Mouse (Mus musculus): ENCODE measurements around the gene S100a2. TPM values are rescaled to one million over a fixed set of nuclear protein-coding genes. Genes with fewer than 3 reads are reported as not detected.

Gene S100a2
- not detected in 2 replicates for total RNA-seq (2017)

DNA sequence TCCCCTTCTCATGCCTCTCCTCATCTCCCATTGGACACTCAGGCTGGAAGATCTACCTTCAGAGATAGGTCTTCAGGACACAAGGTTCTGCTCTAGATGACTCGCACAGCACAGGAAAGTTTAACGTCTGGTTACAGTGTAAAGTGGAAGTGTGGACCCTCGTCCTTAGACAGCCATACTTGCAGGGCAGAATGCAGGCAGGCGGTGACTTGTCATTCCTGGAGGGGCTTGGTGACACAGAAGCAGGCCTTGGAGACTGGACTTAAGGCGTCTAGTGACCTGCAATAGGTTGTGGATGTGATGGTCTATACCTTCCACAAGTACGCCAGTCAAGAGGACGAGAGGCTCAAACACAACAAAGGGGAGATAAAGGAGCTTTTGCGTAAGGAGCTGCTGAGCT, at the start of gene S100a2:
Gene S100a2, plus strand, starts transcription at position 301 of the 400 bp plus-strand sequence.
- no peak for ATAC-seq (replicated peaks; ENCODE audit: low read depth, poor library complexity, severe bottlenecking)

DNA sequence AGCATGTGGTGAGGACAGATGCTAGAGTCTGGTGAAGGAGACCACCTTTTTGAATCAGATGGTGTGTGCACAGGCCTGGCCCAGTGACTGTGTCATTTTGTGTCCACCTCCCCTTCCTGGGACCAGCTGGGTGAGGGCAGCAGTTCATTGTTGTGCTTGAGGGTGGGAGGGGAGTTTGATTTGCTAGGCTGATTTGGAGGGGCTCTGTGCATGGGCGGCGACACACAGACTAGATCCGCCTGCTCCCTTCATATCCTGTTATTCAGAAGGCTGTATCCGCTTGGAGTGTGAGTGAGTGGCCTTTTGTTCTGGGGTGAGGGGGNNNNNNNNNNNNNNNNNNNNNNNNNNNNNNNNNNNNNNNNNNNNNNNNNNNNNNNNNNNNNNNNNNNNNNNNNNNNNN, 49.1 kb upstream of the S100a2 start:
- no peak for ATAC-seq (replicated peaks; ENCODE audit: low read depth, poor library complexity, severe bottlenecking)

DNA sequence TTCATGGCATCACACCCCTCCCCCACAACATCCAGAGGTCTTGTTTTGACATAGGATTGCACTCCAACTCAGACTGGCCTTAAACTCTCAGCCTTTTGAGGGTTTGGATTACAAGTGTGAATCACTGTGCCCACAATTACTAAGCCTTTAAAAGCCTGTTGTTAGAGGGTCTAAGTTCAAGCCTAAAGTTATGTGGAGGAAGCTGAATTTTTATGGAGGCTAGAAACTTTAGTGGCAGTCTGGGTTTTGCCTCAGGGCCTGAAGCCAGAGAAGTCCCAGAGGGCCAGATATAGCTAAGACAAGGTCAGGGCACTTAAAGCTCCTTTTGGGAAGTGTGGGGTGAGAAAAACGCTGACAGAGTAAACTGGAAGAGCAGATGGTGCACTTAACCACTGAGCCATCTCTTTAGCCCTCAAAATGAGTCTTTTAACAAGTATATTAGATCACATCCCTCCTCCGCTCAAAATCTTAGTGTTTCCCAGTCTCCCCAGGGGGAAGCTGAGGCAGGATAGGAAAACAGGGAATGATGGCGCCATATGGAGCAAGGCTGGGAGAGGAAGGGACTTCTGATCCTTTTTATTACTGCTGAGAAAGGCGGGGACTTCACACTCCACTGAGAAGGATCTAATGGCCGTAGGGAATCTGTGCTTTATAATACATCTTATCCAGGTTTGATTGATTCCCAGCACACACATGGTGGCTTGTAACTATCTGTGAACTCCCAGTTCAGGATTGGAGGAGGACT, 40.2 kb upstream of the S100a2 start:
- no peak for ATAC-seq (replicated peaks; ENCODE audit: low read depth, poor library complexity, severe bottlenecking)

DNA sequence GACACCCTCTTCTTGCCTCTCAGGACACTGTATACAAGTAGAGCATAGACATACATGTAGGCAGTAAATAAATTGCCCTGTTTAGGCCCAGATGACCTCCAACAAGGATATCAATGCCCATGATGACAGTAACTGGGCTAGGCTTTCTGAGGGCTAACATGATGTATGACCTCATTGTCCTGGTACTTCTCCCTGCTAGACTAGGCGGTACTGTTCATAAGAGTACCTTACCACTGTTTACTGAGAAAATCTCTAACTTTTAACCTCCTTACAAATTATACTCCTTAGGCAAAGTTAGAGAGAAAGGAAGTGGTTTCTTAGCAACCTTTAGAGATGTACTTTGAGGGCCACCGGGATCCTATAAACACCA, 39.6 kb upstream of the S100a2 start:
- ATAC-seq (replicated peaks; ENCODE audit: low read depth, poor library complexity, severe bottlenecking), result no peak

DNA sequence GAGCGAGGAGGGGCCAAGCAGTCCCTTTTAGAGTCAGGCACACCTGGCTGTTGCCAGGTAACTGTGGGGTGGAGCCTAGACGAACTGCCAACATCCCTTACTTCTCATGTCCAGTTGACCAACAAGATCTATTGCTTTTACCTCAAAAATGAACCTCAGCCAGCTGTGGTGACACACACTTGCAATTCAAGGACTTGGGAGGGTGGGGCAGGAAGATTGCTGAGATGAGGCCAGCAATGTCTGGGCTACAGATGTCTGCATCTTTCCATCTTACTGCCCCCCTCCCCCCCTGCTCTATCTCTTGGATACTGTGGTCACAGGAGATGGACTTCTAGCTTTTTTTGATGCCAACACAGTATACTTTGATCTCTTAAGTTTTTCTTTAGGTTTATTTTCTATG, 37.8 kb upstream of the S100a2 start:
- ATAC-seq (replicated peaks; ENCODE audit: low read depth, poor library complexity, severe bottlenecking), result no peak

DNA sequence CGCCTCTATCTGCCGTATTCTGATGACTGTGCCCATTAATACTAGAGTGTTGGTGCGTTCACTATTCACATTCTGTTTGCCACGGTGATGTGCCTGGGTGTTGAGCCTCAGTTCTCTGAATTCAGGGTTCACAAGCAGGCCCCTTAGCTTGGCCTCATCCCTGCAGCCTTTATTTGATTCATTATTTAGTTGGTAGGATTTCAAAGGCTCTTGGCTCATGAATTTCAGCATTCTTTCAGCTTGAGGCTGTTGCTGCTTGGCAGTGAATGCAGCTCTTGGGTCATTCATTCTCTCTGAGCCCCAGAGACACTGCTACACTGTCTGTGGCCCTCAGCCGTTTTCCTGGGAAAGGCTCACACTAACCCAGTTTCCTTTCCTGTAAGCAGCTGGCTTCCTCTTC, 34.1 kb upstream of the S100a2 start:
- no peak for ATAC-seq (replicated peaks; ENCODE audit: low read depth, poor library complexity, severe bottlenecking)

DNA sequence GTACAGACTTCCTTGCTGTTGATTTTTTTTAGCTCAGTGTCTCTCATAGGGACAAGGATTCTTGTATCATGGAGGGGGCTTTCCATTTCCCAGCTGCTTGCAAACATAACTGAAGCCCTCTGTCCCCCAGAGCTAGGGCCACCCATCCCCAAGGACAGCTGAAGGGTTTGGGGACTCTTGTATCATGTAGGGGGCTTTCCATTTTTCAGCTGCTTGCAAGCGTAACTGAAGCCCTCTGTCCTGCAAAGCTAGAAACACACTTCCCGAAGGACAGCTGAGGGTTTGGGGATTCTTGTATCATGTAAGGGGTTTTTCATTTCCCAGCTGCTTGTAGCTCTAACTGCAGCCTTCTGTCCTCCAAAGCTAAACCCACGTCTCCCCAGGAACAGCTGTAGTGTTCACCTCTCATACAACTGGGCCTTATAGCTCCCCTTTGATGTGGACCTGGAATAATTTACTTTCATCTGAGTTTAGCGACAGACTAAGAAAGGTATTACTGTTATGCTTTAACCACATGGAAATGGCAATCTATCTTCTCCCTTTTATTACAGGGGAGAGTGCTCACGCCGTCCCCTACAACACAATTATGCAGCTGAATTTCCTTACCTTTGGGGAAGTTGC, 29.9 kb upstream of the S100a2 start, which contains the start of gene S100a3:
Gene S100a3, plus strand, starts transcription at position 571 of the 621 bp plus-strand sequence.
- ATAC-seq (replicated peaks; ENCODE audit: low read depth, poor library complexity, severe bottlenecking), result no peak

DNA sequence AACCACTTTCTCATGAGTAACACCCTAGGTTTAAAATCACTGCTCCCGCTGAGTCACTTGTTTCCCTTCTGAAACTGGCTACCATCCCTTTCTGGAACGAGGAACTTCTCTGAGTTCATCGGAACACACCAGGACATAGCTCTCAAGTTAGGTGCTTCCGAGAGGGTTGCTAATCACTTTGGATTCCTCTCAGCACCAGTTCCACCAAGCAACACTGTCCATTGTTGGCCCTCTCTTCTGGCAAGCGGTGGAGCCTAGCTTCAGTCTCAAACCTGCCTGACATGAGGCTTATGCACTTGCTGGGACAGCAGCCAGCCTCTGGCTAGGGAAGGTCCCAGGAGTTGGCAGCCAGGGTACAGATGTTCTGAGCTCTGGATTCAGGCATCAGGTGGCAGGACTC, 15.4 kb upstream of the S100a2 start:
- ATAC-seq (replicated peaks; ENCODE audit: low read depth, poor library complexity, severe bottlenecking), result no peak

DNA sequence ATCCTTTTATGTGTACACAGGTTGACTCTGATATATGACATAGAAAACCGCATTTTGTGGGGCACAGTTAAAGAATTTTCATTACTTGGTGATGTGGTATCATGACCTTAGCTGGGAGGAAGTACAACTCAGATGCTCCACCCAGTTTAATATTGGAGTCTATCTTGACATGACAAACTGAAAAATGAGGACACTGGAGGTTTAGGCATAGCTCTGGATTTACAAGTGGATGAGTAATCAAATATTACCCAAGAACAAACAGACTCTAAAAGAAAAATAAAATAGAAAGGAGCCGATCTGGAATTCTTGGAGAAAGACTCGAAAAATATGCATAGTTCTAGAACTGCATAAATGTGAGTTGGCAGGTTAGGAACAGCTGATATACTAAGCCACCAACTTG, 14.7 kb upstream of the S100a2 start:
- no peak for ATAC-seq (replicated peaks; ENCODE audit: low read depth, poor library complexity, severe bottlenecking)

DNA sequence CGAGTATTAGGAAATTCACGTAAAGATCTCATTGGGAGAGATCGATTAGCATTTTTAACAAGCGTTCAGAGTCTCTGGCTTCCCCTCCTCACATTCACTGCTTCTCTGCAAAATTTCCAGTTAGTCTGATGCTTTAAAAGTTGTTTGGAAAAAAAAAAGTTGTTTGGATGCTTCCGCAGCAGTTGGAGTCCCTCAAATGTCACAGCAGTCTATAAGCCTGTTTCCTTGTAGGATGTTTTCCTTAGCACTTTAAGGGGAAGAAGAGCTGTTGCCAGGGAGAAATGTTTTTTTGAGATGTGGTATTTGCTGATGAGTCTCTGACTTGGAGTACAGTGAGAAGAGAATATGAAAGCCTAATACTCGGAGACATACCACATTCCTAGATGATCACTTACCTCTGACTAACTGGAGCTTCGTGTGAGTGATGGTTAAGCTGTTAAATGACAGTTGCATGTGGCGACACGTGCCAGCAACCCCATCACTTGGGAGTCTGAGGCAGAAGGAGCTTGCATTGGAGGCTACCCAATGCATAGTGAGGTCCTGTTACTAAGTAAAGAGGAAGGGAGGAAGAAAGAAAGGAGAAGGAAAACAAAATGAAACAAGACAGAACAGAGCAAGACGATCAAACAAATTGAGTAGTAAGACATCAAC, 13.6 kb upstream of the S100a2 start:
- ATAC-seq (replicated peaks; ENCODE audit: low read depth, poor library complexity, severe bottlenecking), result no peak

DNA sequence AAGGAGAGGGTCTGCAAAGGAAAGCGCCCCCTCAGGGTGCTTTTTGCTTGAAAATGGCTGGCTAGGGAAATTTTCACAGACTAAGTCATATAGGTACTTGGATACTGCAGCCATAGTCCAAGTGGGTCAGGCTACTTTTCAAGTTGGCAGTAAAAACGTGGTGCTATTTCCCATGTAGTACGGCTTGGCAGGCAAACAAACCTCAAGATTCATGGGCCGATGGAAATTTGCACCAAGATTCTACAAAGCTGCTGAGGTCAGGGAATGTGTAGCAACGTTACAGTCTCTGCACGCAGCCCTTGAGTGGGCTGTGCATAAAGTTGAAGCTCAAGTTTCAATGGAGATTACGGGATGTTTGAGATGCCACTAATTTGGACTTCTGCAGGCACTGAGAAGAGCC, 10.6 kb upstream of the S100a2 start:
- no peak for ATAC-seq (replicated peaks; ENCODE audit: low read depth, poor library complexity, severe bottlenecking)

DNA sequence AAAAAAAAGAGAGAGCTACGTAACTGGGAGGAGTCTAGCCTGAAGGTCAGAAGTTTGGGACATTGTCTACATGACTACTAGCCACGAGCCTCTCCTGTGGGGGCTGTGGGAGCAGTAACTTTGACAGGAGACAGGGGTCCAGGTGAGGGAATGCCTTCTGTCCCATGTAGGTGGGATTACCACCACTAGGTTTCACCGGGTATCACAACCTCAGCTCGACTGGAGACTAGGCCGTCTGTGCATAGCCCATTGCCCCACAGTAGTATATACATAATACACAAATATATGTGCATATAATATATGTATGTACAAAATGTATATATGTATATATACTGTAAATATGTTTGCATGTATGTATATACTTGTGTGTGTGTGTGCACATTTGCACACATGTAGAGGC, 8.9 kb upstream of the S100a2 start:
- no peak for ATAC-seq (replicated peaks; ENCODE audit: low read depth, poor library complexity, severe bottlenecking)

DNA sequence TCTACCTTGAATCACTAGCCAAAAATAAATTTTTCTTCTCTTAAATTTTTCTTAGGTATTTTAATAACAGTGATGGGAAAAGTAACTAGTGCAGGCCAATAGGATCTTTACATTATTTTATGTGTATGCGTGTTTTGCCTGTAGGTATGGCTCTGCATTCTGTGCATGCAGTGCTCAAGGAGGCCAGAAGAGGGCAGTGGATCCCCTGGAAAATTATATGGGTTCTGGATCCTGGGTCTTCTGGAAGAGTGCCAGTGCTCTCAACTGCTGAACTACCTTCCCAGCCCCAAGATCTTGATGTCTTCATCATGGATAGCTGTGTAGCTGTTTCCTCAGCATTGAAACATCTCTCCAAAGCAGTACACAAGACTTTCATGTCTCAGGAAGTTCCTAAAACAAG, 7.9 kb upstream of the S100a2 start:
- no peak for ATAC-seq (replicated peaks; ENCODE audit: low read depth, poor library complexity, severe bottlenecking)

DNA sequence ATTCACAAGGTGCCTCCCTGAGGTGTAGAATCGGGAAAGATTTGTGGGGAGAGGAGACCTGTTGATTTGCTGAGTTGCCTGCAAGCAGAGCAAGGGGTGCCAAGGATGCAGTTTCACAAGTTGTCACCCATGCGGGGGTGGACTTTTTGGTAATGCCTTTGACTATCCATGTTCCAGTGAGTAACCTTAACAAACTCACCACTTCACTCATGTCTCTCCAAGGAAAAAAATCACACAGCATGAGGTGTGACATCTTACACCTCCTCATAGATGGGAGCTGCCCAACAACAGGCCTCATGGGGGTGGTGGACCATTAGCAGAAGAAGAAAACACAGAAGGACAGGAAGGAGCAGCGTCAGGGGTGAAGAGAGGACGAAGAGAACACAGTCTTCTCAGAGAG, 7.5 kb upstream of the S100a2 start:
- no peak for ATAC-seq (replicated peaks; ENCODE audit: low read depth, poor library complexity, severe bottlenecking)

DNA sequence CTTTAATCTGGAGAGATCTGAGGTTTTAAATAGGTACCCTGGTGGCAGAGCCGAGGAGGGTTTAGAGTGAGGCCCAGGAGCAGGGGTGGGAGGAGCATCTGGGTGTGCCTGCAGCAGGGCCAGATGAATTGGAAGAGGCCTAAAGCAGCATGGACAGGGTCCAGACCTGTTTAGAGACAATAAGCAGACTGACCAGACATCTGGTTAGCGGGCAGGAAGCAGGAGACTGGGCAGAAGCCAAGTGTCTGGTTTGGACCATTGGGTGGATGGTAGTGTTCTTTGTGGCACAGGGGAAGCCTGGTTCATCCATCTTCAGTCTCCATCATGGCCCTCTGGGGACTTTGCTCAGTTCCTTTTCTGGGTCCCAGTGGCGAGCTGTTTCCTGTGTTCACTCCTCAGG, 6.2 kb upstream of the S100a2 start:
- no peak for ATAC-seq (replicated peaks; ENCODE audit: low read depth, poor library complexity, severe bottlenecking)

DNA sequence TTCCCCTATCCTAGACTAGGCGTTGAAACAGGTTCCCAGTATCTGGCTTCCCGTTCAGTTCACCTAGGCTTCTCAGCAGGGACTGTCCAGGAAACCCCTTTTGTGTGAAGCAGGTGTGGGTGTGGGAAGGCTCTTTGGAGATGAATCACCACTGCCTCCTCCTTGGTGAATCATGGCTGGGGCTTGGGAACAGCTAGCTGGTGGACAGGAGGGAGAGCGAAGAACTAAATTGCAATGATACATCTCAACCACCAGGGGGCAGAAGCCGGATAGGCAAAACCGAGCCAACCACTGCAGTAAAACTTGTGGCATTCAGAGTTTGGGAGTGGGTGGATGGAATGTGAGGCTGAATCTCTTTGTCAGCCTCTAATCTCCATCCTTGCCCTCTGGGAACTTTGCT, 4.5 kb upstream of the S100a2 start:
- ATAC-seq (replicated peaks; ENCODE audit: low read depth, poor library complexity, severe bottlenecking), result peak; percentile 50

DNA sequence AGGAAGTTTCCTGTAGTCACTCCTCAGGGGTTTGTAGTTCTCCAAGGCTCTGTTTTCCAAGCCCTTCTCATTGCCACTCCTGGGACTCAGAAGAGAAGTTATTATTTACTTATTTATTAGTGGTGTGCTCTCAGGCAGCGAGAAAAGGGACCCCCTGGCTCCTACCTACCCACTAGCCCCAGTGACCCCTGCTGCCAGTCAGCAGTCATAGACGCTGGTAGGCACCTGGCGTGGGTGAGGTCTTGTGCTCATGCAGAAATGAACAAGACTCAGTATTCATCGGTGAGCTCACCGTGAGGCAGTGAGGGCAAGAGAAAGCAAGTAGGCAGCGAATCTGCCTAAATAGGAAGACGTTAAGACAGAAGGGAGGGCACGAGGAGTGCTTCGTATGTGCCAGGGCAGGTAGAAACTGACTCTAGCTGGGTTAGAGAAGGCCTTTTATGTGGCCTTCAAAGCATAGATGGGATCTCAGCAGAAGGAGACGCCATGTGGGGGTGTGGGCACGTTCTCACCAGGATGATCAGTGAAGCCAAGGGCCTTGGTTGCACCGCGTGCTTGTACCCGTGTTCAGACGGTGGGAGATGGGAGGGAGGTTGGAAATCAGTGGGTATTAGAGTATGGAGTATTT, 3.9 kb upstream of the S100a2 start:
- ATAC-seq (replicated peaks; ENCODE audit: low read depth, poor library complexity, severe bottlenecking), result no peak

DNA sequence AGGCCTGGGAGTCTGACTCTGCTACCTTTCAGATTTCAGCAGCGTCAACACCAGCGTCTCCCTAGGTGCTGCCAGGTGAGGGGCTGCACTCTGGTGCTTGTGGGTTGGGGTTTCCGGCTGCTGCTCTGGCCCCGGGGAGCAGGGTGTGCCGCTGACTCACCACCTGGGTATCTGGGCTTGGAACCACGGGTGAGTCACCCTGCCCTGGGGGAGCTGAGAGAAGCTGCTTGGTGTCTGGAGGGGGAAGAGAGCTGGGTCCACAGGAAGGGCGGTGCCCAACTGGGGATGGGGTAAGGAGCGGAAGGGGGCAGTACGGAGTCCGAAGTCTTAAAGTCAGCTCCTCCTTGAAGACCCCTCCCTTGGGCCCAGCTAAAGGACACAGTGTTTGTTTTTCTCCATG, 3.1 kb upstream of the S100a2 start:
- peak; percentile 82 for ATAC-seq (replicated peaks; ENCODE audit: low read depth, poor library complexity, severe bottlenecking)

DNA sequence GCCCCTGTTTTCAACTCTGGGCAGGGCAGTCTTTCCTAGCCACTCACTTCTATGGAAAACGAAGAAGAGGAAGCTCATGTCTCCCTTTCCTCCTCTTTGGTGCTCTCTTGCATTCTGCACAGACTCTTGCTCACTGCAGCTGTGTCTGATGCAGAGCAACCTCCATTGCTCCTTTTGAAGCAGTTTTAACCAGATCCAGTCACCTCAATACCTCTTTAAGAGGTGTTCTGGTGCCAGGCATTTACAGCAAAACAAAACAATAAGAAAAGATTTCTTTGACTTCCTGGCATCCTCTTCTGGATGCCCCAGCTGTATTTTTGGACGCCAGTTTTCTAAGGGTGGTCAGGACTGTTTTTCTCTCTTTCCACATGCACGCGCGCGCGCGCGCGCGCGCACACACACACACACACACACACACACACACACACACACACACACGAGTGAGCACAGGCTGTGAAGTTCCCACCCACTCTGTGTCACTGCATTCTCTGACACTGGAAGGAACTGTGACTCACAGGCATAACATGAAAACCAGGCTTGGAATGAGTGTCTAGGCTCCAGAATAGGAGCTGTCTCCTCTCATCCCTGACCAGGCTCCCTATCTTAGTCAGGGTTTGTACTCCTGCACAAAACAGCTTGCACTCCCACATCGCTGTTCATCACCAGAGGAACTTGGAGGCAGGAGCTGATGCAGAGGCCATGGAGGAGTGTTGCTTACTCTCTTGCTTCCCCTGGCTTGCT, 2.5 kb upstream of the S100a2 start:
- ATAC-seq (replicated peaks; ENCODE audit: low read depth, poor library complexity, severe bottlenecking), result no peak

DNA sequence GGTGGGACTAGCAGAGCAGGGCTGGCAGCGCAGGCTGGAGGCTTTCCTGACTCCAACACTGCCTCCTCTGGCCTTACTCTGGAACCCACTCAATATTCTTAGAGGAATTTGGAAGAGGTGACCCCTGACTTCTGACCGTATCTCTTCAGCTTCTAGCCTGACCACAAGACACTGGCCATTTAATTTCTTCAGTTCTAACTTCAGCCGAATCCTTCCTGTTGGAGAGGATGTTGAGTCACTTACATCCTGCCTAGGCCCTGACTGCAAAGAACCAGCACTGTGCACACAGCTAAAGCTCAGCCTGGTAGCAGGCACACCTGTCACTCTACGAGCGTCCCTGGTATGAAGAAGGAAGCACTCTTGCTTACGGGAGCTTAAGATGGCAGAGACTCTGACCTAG, 657 bp upstream of the S100a2 start:
- ATAC-seq (replicated peaks; ENCODE audit: low read depth, poor library complexity, severe bottlenecking), result peak; percentile 45
